ENCODE assay signal across 8 mouse cellular contexts in genomic region chr2:119327102-119327480, GRCm38 (mm10). TPM values are rescaled to one million over a fixed set of nuclear protein-coding genes. Genes with fewer than 3 reads are reported as not detected.
DNase-seq lines count a peak whose midpoint lies in the region; ATAC-seq and TF ChIP-seq lines count a peak whose summit lies in the region.

No protein-coding gene starts in this region.

- H3K79me2 ChIP-seq in MEL (ENCODE audit: control insufficient read depth, insufficient read depth, low read length, poor library complexity), result no peaks in the 10 kb centered on the region

- no peaks in the 10 kb centered on the region for H3K36me3 ChIP-seq in MEL (ENCODE audit: control insufficient read depth in 1 of 2, insufficient read depth in 2 of 2, low read length in 2 of 2)
- H3K36me3 ChIP-seq in forebrain, embryonic 16.5 days (ENCODE audit: control insufficient read depth, insufficient read depth), result no peaks in the 10 kb centered on the region
- H3K36me3 ChIP-seq in hindbrain, embryonic 16.5 days (ENCODE audit: control insufficient read depth, insufficient read depth, low read length), result no peaks in the 10 kb centered on the region
- H3K36me3 ChIP-seq in liver, embryonic 11.5 days (ENCODE audit: control insufficient read depth, insufficient read depth, low read length), result no peaks in the 10 kb centered on the region
- H3K36me3 ChIP-seq in neural tube, embryonic 12.5 days, result no peaks in the 10 kb centered on the region

- H3K4me2 ChIP-seq in forebrain, embryonic 16.5 days (ENCODE audit: low read length), result peak overlapping the region; percentile 86
- peak overlapping the region; percentile 82 for H3K4me2 ChIP-seq in hindbrain, embryonic 16.5 days (ENCODE audit: low read length)
- peak overlapping the region; percentile 88 for H3K4me2 ChIP-seq in liver, embryonic 11.5 days
- peak overlapping the region; percentile 71 for H3K4me2 ChIP-seq in neural tube, embryonic 12.5 days (replicated peaks)

- no peak overlapping the region for H3K27ac ChIP-seq in MEL (ENCODE audit: control insufficient read depth, low read depth, low read length)
- H3K27ac ChIP-seq in brown adipose tissue, adult 24 weeks (replicated peaks; ENCODE audit: low read depth, low read length), result peak overlapping the region; percentile 84
- H3K27ac ChIP-seq in forebrain, embryonic 16.5 days (ENCODE audit: low read length), result no peak overlapping the region
- H3K27ac ChIP-seq in hindbrain, embryonic 16.5 days (ENCODE audit: low read depth, low read length), result no peak overlapping the region
- H3K27ac ChIP-seq in liver, embryonic 11.5 days (ENCODE audit: low read depth, low read length), result no peak overlapping the region
- H3K27ac ChIP-seq in neural tube, embryonic 12.5 days, result no peak overlapping the region

- no peak for TF ChIP-seq POLR2A in MEL (IDR thresholded peaks at IDR 0.05; ENCODE audit: control insufficient read depth in 1 of 2, insufficient read depth in 1 of 2, low read depth in 1 of 2, low read length in 2 of 2, poor library complexity in 1 of 2)

- TF ChIP-seq RAD21 in MEL (IDR thresholded peaks at IDR 0.05; ENCODE audit: low read depth, low read length), result no peak

- WGBS in forebrain, embryonic 16.5 days, result under 1% methylated on average over 30 of the region's 30 CpGs
- under 1% methylated on average over 30 of the region's 30 CpGs for WGBS in hindbrain, embryonic 16.5 days
- 1% methylated on average over 30 of the region's 30 CpGs for WGBS in liver, embryonic 11.5 days
- 0% methylated on average over 30 of the region's 30 CpGs for WGBS in neural tube, embryonic 12.5 days

- no peaks in the 10 kb centered on the region for H3K9me3 ChIP-seq in MEL (replicated peaks; ENCODE audit: insufficient read depth, low read length)
- H3K9me3 ChIP-seq in forebrain, embryonic 16.5 days (ENCODE audit: control insufficient read depth, low read length), result no peaks in the 10 kb centered on the region
- no peaks in the 10 kb centered on the region for H3K9me3 ChIP-seq in hindbrain, embryonic 16.5 days (ENCODE audit: control insufficient read depth, low read length)
- H3K9me3 ChIP-seq in liver, embryonic 11.5 days (ENCODE audit: control insufficient read depth, low read length), result no peaks in the 10 kb centered on the region
- H3K9me3 ChIP-seq in neural tube, embryonic 12.5 days, result no peaks in the 10 kb centered on the region

- no peak for DNase-seq in MEL (ENCODE audit: low read depth, low spot score)
- no peak for DNase-seq in liver, embryonic 11.5 days (ENCODE audit: low spot score)
- DNase-seq in spleen, postnatal 36 days (ENCODE audit: low spot score in 2 of 2), result no peak

- TF ChIP-seq EP300 in MEL (IDR thresholded peaks at IDR 0.05; ENCODE audit: low read depth in 1 of 2, low read length in 2 of 2), result no peak

- H3K4me3 ChIP-seq in MEL (ENCODE audit: control insufficient read depth in 1 of 2, insufficient read depth in 1 of 2, low read depth in 2 of 2, low read length in 2 of 2), result peak overlapping the region; percentile 15 to 29; a peak in 3 of 4 replicates
- peak overlapping the region; percentile 70 for H3K4me3 ChIP-seq in brown adipose tissue, adult 24 weeks (ENCODE audit: insufficient read depth, low read depth, low read length)
- H3K4me3 ChIP-seq in forebrain, embryonic 16.5 days (replicated peaks; ENCODE audit: low read length), result peak overlapping the region; percentile 50
- peak overlapping the region; percentile 52 for H3K4me3 ChIP-seq in hindbrain, embryonic 16.5 days (ENCODE audit: low read length)
- peak overlapping the region; percentile 59 for H3K4me3 ChIP-seq in liver, embryonic 11.5 days (ENCODE audit: low read depth, low read length)
- H3K4me3 ChIP-seq in neural tube, embryonic 12.5 days, result peak overlapping the region; percentile 35

- no peak overlapping the region for H3K9ac ChIP-seq in MEL (ENCODE audit: control insufficient read depth, low read depth, low read length, poor library complexity, severe bottlenecking)
- peak overlapping the region; percentile 27 for H3K9ac ChIP-seq in forebrain, embryonic 16.5 days (replicated peaks; ENCODE audit: low read depth, low read length)
- peak overlapping the region; percentile 70 for H3K9ac ChIP-seq in hindbrain, embryonic 16.5 days (ENCODE audit: low read depth, low read length)
- H3K9ac ChIP-seq in liver, embryonic 11.5 days (ENCODE audit: low read depth, low read length), result no peak overlapping the region; the same call in 1 of the 2 replicates
- no peak overlapping the region for H3K9ac ChIP-seq in neural tube, embryonic 12.5 days

- peaks cover 0 to 10% of the 10 kb centered on the region in 2 experiments; a peak in 3 of 4 replicates for H3K4me1 ChIP-seq in MEL (ENCODE audit: control insufficient read depth in 1 of 2, insufficient read depth in 2 of 2, low read length in 2 of 2)
- peaks cover 4% of the 10 kb centered on the region; the same call in 1 of the 2 replicates for H3K4me1 ChIP-seq in brown adipose tissue, adult 24 weeks (ENCODE audit: control insufficient read depth, insufficient read depth, insufficient read length, low read length)
- peaks cover 48% of the 10 kb centered on the region for H3K4me1 ChIP-seq in forebrain, embryonic 16.5 days (replicated peaks; ENCODE audit: control insufficient read depth, insufficient read depth, low read length)
- H3K4me1 ChIP-seq in hindbrain, embryonic 16.5 days (ENCODE audit: control insufficient read depth, insufficient read depth, low read depth, low read length), result peaks cover 48% of the 10 kb centered on the region
- peaks cover 47% of the 10 kb centered on the region for H3K4me1 ChIP-seq in liver, embryonic 11.5 days (replicated peaks; ENCODE audit: control insufficient read depth, insufficient read depth, low read length)
- H3K4me1 ChIP-seq in neural tube, embryonic 12.5 days, result peaks cover 54% of the 10 kb centered on the region

- H3K27me3 ChIP-seq in MEL (ENCODE audit: control insufficient read depth in 1 of 2, insufficient read depth in 2 of 2, low read length in 2 of 2), result peaks cover 12 to 20% of the 10 kb centered on the region in 2 experiments
- peaks cover 70% of the 10 kb centered on the region for H3K27me3 ChIP-seq in forebrain, embryonic 16.5 days (replicated peaks; ENCODE audit: control insufficient read depth, insufficient read depth, low read length)
- peaks cover 59% of the 10 kb centered on the region for H3K27me3 ChIP-seq in hindbrain, embryonic 16.5 days (replicated peaks; ENCODE audit: control insufficient read depth, insufficient read depth, low read length)
- H3K27me3 ChIP-seq in liver, embryonic 11.5 days (replicated peaks; ENCODE audit: control insufficient read depth, insufficient read depth, low read length), result peaks cover 90% of the 10 kb centered on the region
- H3K27me3 ChIP-seq in neural tube, embryonic 12.5 days (replicated peaks), result peaks cover 98% of the 10 kb centered on the region

- TF ChIP-seq CTCF in MEL (IDR thresholded peaks at IDR 0.05 in 2 of 3, conservative IDR thresholded peaks at IDR 0.05 in 1 of 3; ENCODE audit: control insufficient read depth in 1 of 3, insufficient read depth in 1 of 3, low read depth in 2 of 3, low read length in 3 of 3, poor library complexity in 1 of 3, severe bottlenecking in 1 of 3), result peak in 2 of 3 experiments; percentile 52 to 81; a peak in 4 of 6 replicates

- ATAC-seq in forebrain, embryonic 16.5 days, result no peak
- ATAC-seq in hindbrain, embryonic 16.5 days, result 0 out of 2 replicates have a peak, but pooled peaks have one; percentile 1
- no peak for ATAC-seq in liver, embryonic 11.5 days (replicated peaks; ENCODE audit: low FRiP score)
- no peak for ATAC-seq in neural tube, embryonic 12.5 days (ENCODE audit: low FRiP score, low read depth)
- no peak for ATAC-seq in erythroid progenitor cell, adult 5-6 weeks (replicated peaks; ENCODE audit: low FRiP score, poor library complexity, severe bottlenecking)

RNA-seq across cellular contexts. Expression of gene Dll4, which starts 1.5 kb away (rescaled TPM):
- 0.16 TPM in 1 of 2 replicates, not detected in the other for total RNA-seq in MEL (2012; rRNA removed)
- polyA plus RNA-seq in MEL (2012; ENCODE audit: insufficient read depth in 1 of 2, insufficient read length in 2 of 2, low read depth in 1 of 2, low replicate concordance in 2 of 2, missing spikeins in 1 of 2), result under 1 TPM in 1 of 2 experiments, not detected in 1; 0.18 TPM
- polyA plus RNA-seq in brown adipose tissue, adult 24 weeks (2012; ENCODE audit: insufficient read depth, insufficient read length, missing spikeins), result 3.2 and 5.8 TPM in 2 replicates
- polyA plus RNA-seq in forebrain, embryonic 16.5 days (2015; fragmentation: Nextera tagmentation; extraction: Ambion mirVana), result 4.8 and 5.5 TPM in 2 replicates
- 5.3 and 6.0 TPM in 2 replicates for polyA plus RNA-seq in hindbrain, embryonic 16.5 days (2015; fragmentation: Nextera tagmentation; extraction: Ambion mirVana)
- polyA plus RNA-seq in liver, embryonic 11.5 days (2014; fragmentation: Nextera tagmentation; extraction: Ambion mirVana), result 5.3 and 5.9 TPM in 2 replicates
- polyA plus RNA-seq in neural tube, embryonic 12.5 days (2016; fragmentation: Nextera tagmentation; extraction: Ambion mirVana), result 5.0 and 6.0 TPM in 2 replicates
- total RNA-seq in erythroid progenitor cell, adult 5-6 weeks (2015; ENCODE audit: low replicate concordance), result not detected in 2 replicates
- total RNA-seq in erythroid progenitor cell, adult 5-6 weeks (2017; ENCODE audit: low replicate concordance), result not detected in 2 replicates

RNA-seq across cellular contexts. Expression of gene Chac1, which starts 23.9 kb away (rescaled TPM):
- total RNA-seq in MEL (2012; rRNA removed), result 3.6 and 33.0 TPM in 2 replicates
- polyA plus RNA-seq in MEL (2012; ENCODE audit: insufficient read depth in 1 of 2, insufficient read length in 2 of 2, low read depth in 1 of 2, low replicate concordance in 2 of 2, missing spikeins in 1 of 2), result 1 to 10 TPM in 1 of 2 experiments, not detected in 1; 6.4 TPM
- 2.1 and 2.3 TPM in 2 replicates for polyA plus RNA-seq in brown adipose tissue, adult 24 weeks (2012; ENCODE audit: insufficient read depth, insufficient read length, missing spikeins)
- 4.6 and 11.3 TPM in 2 replicates for polyA plus RNA-seq in forebrain, embryonic 16.5 days (2015; fragmentation: Nextera tagmentation; extraction: Ambion mirVana)
- polyA plus RNA-seq in hindbrain, embryonic 16.5 days (2015; fragmentation: Nextera tagmentation; extraction: Ambion mirVana), result 12.3 and 14.9 TPM in 2 replicates
- polyA plus RNA-seq in liver, embryonic 11.5 days (2014; fragmentation: Nextera tagmentation; extraction: Ambion mirVana), result 2.9 and 3.2 TPM in 2 replicates
- polyA plus RNA-seq in neural tube, embryonic 12.5 days (2016; fragmentation: Nextera tagmentation; extraction: Ambion mirVana), result 2.4 and 2.7 TPM in 2 replicates
- 4.3 TPM in 1 of 2 replicates, not detected in the other for total RNA-seq in erythroid progenitor cell, adult 5-6 weeks (2015; ENCODE audit: low replicate concordance)
- total RNA-seq in erythroid progenitor cell, adult 5-6 weeks (2017; ENCODE audit: low replicate concordance), result 0.13 TPM in 1 of 2 replicates, not detected in the other

RNA-seq across cellular contexts. Expression of gene Vps18, which starts 38.6 kb away (rescaled TPM):
- 24.8 and 28.0 TPM in 2 replicates for total RNA-seq in MEL (2012; rRNA removed)
- 10 to 100 TPM in 1 of 2 experiments, not detected in 1; 30.4 TPM for polyA plus RNA-seq in MEL (2012; ENCODE audit: insufficient read depth in 1 of 2, insufficient read length in 2 of 2, low read depth in 1 of 2, low replicate concordance in 2 of 2, missing spikeins in 1 of 2)
- polyA plus RNA-seq in brown adipose tissue, adult 24 weeks (2012; ENCODE audit: insufficient read depth, insufficient read length, missing spikeins), result 3.6 and 4.8 TPM in 2 replicates
- 32.5 and 33.6 TPM in 2 replicates for polyA plus RNA-seq in forebrain, embryonic 16.5 days (2015; fragmentation: Nextera tagmentation; extraction: Ambion mirVana)
- polyA plus RNA-seq in hindbrain, embryonic 16.5 days (2015; fragmentation: Nextera tagmentation; extraction: Ambion mirVana), result 28.2 and 30.4 TPM in 2 replicates
- 13.4 and 14.0 TPM in 2 replicates for polyA plus RNA-seq in liver, embryonic 11.5 days (2014; fragmentation: Nextera tagmentation; extraction: Ambion mirVana)
- 26.6 TPM in 2 replicates for polyA plus RNA-seq in neural tube, embryonic 12.5 days (2016; fragmentation: Nextera tagmentation; extraction: Ambion mirVana)
- total RNA-seq in erythroid progenitor cell, adult 5-6 weeks (2015; ENCODE audit: low replicate concordance), result 1.1 and 2.1 TPM in 2 replicates
- 3.7 and 4.1 TPM in 2 replicates for total RNA-seq in erythroid progenitor cell, adult 5-6 weeks (2017; ENCODE audit: low replicate concordance)

RNA-seq across cellular contexts. Expression of gene Rhov, which starts 56.0 kb away (rescaled TPM):
- total RNA-seq in MEL (2012; rRNA removed), result not detected in 2 replicates
- polyA plus RNA-seq in MEL (2012; ENCODE audit: insufficient read depth in 1 of 2, insufficient read length in 2 of 2, low read depth in 1 of 2, low replicate concordance in 2 of 2, missing spikeins in 1 of 2), result not detected
- not detected in 2 replicates for polyA plus RNA-seq in brown adipose tissue, adult 24 weeks (2012; ENCODE audit: insufficient read depth, insufficient read length, missing spikeins)
- 24.8 and 31.8 TPM in 2 replicates for polyA plus RNA-seq in forebrain, embryonic 16.5 days (2015; fragmentation: Nextera tagmentation; extraction: Ambion mirVana)
- polyA plus RNA-seq in hindbrain, embryonic 16.5 days (2015; fragmentation: Nextera tagmentation; extraction: Ambion mirVana), result 48.2 and 56.9 TPM in 2 replicates
- 0.38 TPM in 1 of 2 replicates, not detected in the other for polyA plus RNA-seq in liver, embryonic 11.5 days (2014; fragmentation: Nextera tagmentation; extraction: Ambion mirVana)
- 8.4 and 9.3 TPM in 2 replicates for polyA plus RNA-seq in neural tube, embryonic 12.5 days (2016; fragmentation: Nextera tagmentation; extraction: Ambion mirVana)
- not detected in 2 replicates for total RNA-seq in erythroid progenitor cell, adult 5-6 weeks (2015; ENCODE audit: low replicate concordance)
- total RNA-seq in erythroid progenitor cell, adult 5-6 weeks (2017; ENCODE audit: low replicate concordance), result not detected in 2 replicates

Comparison
In these comparisons a context has a peak if more than half of its experiments do, and no peak if none do; other contexts are left out.
1. H3K9ac ChIP-seq: peak in forebrain, embryonic 16.5 days (single experiment) and hindbrain, embryonic 16.5 days (single experiment); none in MEL (single experiment), liver, embryonic 11.5 days (single experiment) and neural tube, embryonic 12.5 days (single experiment).
2. Peak in every context shown above with its lines, with median percentiles within 50 percentile points of each other: H3K4me3 ChIP-seq and H3K4me2 ChIP-seq.